Mouse (Mus musculus) lung, adult 10 weeks (tissue): Measurements from ENCODE around the gene Olfr1065. TPM values are rescaled to one million over a fixed set of nuclear protein-coding genes. Genes with fewer than 3 reads are reported as not detected.

Experiments used
- polyA plus RNA-seq: library from polyadenylated mRNA; stranded (reverse); fragments of 350-450 nt; fragmentation: Illumina TruSeq; extraction: RNeasy Lipid Tissue Mini Kit (QIAGEN cat#74804); gene quantifications from one replicate; pipeline ENCODE4 v1.2.3, GENCODE M21; 2014; ENCODE audit warnings: low read depth, low replicate concordance; ENCODE audit not compliant: insufficient read depth

Olfr1065 gene
- not detected for polyA plus RNA-seq

GRCm38 (mm10) chr2:86450491-86450890 is at the start of gene Olfr1065:
TSS of gene Olfr1065 (minus strand) at chr2:86450591.

GRCm38 (mm10) chr2:86487286-86487685 is 36.9 kb upstream of the Olfr1065 start, which contains the start of gene Olfr228:
TSS of gene Olfr228 (minus strand) at chr2:86487386.

GRCm38 (mm10) chr2:86456169-86456568 is 5.8 kb upstream of the Olfr1065 start, which contains the start of gene Olfr1066:
TSS of gene Olfr1066 (minus strand) at chr2:86456269.

GRCm38 (mm10) chr2:86426649-86427048 is 23.7 kb downstream of the Olfr1065 start, which contains the start of gene Olfr1062:
TSS of gene Olfr1062 (minus strand) at chr2:86426749.

GRCm38 (mm10) chr2:86413950-86414349 is 36.4 kb downstream of the Olfr1065 start, which contains the start of gene Olfr1061:
TSS of gene Olfr1061 (minus strand) at chr2:86414050.

Other genes starting within 250 kb of the Olfr1065 start
- gene Olfr1045, start 247.6 kb downstream of the Olfr1065 start, polyA plus RNA-seq = not detected
- gene Olfr1046, start 231.3 kb downstream of the Olfr1065 start, polyA plus RNA-seq = not detected
- gene Olfr1047, start 219.2 kb downstream of the Olfr1065 start, polyA plus RNA-seq = not detected
- not detected for gene Olfr1048, start 210.3 kb downstream of the Olfr1065 start, polyA plus RNA-seq
- gene Olfr1049, start 192.3 kb downstream of the Olfr1065 start, polyA plus RNA-seq = not detected
- not detected for gene Olfr1051, start 171.5 kb downstream of the Olfr1065 start, polyA plus RNA-seq
- gene Olfr1052, start 158.1 kb downstream of the Olfr1065 start, polyA plus RNA-seq = not detected
- gene Olfr1053, start 135.3 kb downstream of the Olfr1065 start, polyA plus RNA-seq = not detected
- not detected for gene Olfr1054, start 115.2 kb downstream of the Olfr1065 start, polyA plus RNA-seq
- gene Olfr1055, start 100.3 kb downstream of the Olfr1065 start, polyA plus RNA-seq = not detected
- not detected for gene Olfr1056, start 88.1 kb downstream of the Olfr1065 start, polyA plus RNA-seq
- not detected for gene Olfr1057, start 72.2 kb downstream of the Olfr1065 start, polyA plus RNA-seq
- not detected for gene Olfr1058, start 62.0 kb downstream of the Olfr1065 start, polyA plus RNA-seq
- not detected for gene Olfr1061, start 36.5 kb downstream of the Olfr1065 start, polyA plus RNA-seq
- not detected for gene Olfr1062, start 23.8 kb downstream of the Olfr1065 start, polyA plus RNA-seq
- not detected for gene Olfr1066, start 5.7 kb upstream of the Olfr1065 start, polyA plus RNA-seq
- gene Olfr228, start 36.8 kb upstream of the Olfr1065 start, polyA plus RNA-seq = not detected
- not detected for gene Olfr1076, start 57.9 kb upstream of the Olfr1065 start, polyA plus RNA-seq
- not detected for gene Olfr1079, start 91.9 kb upstream of the Olfr1065 start, polyA plus RNA-seq
- gene Olfr1080, start 107.6 kb upstream of the Olfr1065 start, polyA plus RNA-seq = not detected
- gene Olfr1082, start 148.4 kb upstream of the Olfr1065 start, polyA plus RNA-seq = not detected
- gene Olfr1084, start 189.1 kb upstream of the Olfr1065 start, polyA plus RNA-seq = not detected
- not detected for gene Olfr1085, start 211.4 kb upstream of the Olfr1065 start, polyA plus RNA-seq
- not detected for gene Olfr1086, start 229.5 kb upstream of the Olfr1065 start, polyA plus RNA-seq
- gene Olfr1087, start 247.8 kb upstream of the Olfr1065 start, polyA plus RNA-seq = not detected